Mouse (Mus musculus) kidney, embryonic 14.5 days (tissue): ENCODE measurements around the gene Gm10521. TPM values are rescaled to one million over a fixed set of nuclear protein-coding genes. Genes with fewer than 3 reads are reported as not detected.

Experiments used
- ATAC-seq: fragments of 200-750 bp; cut with Nextera tagmentation; 2 replicates; pipeline ENCODE4 v1.8.0; 2017; ENCODE audit warnings: moderate number of reproducible peaks, mild to moderate bottlenecking, moderate TSS enrichment, moderate library complexity; ENCODE audit not compliant: low FRiP score, low TSS enrichment
- H3K27ac ChIP-seq: fragments of 300-500 bp; sonication (generic); 2 replicates; pipeline ENCODE4 v1.5.1; 2014; ENCODE audit warnings: low read depth, mild to moderate bottlenecking, low read length, moderate library complexity, mixed read lengths
- H3K27me3 ChIP-seq: fragments of 300-500 bp; sonication (generic); 2 replicates; pipeline ENCODE4 v1.6.1; 2014; ENCODE audit warnings: mild to moderate bottlenecking, low read length; ENCODE audit not compliant: control insufficient read depth, insufficient read depth
- H3K36me3 ChIP-seq: fragments of 300-500 bp; sonication (generic); 2 replicates; pipeline ENCODE4 v1.6.1; 2014; ENCODE audit warnings: low read length, mixed read lengths; ENCODE audit not compliant: control insufficient read depth, insufficient read depth
- H3K4me1 ChIP-seq: fragments of 300-500 bp; sonication (generic); 2 replicates; pipeline ENCODE4 v1.6.1; 2014; ENCODE audit warnings: low read length, mixed read lengths; ENCODE audit not compliant: control insufficient read depth, insufficient read depth
- H3K4me2 ChIP-seq: fragments of 300-500 bp; sonication (generic); replicated peaks from 2 replicates; pipeline ENCODE4 v1.6.1; 2014; ENCODE audit warnings: low read depth, mild to moderate bottlenecking, low read length
- H3K4me3 ChIP-seq: fragments of 300-500 bp; sonication (generic); 2 replicates; pipeline ENCODE4 v1.5.1; 2014; ENCODE audit warnings: mild to moderate bottlenecking, low read length
- H3K9ac ChIP-seq: fragments of 300-500 bp; sonication (generic); 2 replicates; pipeline ENCODE4 v1.6.1; 2014; ENCODE audit warnings: low read depth, mild to moderate bottlenecking, low read length, moderate library complexity
- H3K9me3 ChIP-seq: fragments of 300-500 bp; sonication (generic); 2 replicates; pipeline ENCODE4 v1.6.1; 2016; ENCODE audit warnings: low read length; ENCODE audit not compliant: control insufficient read depth
- WGBS: fragments of 180-500 bp; shearing (Covaris S2); extraction: QIAGEN DNeasy Blood & Tissue Kit; methylation state at CpG from one replicate; pipeline ENCODE4 v1.1.7; 2014; 5-methylcytosine and 5-hydroxymethylcytosine counted together
- polyA plus RNA-seq: library from polyadenylated mRNA; unstranded; fragments of >200 nt; fragmentation: Nextera tagmentation; extraction: Ambion mirVana; gene quantifications from 2 replicates; pipeline ENCODE4 v1.2.1, GENCODE M21; 2014

The Gm10521 gene
- polyA plus RNA-seq, 1 experiment from 2014 or later: not detected

DNA sequence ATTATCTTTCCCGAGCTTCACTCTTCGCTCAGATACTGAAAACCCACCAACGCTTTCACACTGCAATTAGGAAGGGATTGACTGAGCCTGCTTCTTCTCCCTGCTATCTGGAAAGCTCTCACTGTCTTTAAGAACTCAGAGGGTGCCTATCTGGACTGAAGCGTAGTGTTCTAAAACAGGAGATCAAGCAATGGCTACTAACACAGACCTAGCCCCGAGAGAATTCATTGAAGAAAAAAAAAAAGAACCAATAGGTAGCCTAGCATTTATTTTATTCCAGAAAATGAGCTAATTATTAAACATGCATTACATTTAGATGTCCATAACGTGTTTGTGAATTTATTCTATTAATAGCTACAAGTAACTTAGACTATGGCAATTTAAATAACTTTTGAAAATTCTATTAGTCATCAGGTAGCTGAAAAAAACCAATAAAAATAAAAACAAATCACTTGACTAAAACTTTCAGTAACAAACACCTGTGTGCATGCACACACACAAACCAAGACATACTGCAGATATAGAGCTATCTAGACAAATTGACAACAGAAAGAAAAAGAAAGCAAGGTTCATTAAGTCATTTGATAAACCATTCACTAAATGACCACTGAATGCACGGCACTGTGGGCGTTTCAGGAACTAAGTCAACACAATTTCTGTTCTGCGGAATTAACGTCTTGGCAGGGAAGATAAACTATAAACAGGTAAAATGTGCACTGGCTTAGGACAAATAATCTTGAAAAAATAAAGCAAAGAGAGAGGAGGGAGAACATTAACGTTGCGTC, 22.9 kb downstream of the Gm10521 start:
- Histone ChIP-seq H3K9me3 (no peaks in the 10 kb centered on the region), H3K4me3 (no peak overlapping the region), H3K4me1 (no peaks in the 10 kb centered on the region), H3K27me3 (no peaks in the 10 kb centered on the region), H3K27ac (no peak overlapping the region), H3K36me3 (no peaks in the 10 kb centered on the region), H3K4me2 (no peak overlapping the region), H3K9ac (no peak overlapping the region)
- WGBS: 86% methylated on average over 12 of the region's 12 CpGs
- no peak for ATAC-seq

DNA sequence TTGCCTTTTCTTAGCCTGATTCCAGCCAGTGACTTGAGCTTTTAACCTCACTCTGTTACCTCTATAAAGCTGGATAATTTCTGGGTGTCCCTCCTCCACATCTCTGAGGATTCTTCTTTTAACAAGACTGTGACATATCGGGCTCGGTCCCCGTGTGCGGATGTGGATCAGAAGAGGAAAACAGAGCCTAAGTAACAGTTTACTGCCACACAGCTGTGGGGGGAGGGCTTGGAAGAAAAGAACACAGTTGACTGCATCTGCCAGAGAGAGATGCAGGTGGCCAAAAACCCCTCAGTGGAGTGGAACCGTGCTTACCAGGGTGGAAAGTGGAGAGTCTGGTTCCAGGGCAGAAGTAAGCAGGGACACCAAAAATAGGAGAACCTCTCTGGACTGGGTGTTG, 23.7 kb downstream of the Gm10521 start:
- no peaks in the 10 kb centered on the region for H3K27me3 ChIP-seq
- 62% methylated on average over 5 of the region's 5 CpGs for WGBS
- H3K9ac ChIP-seq: no peak overlapping the region
- peak; percentile 49; the same call in 1 of the 2 replicates for ATAC-seq
- H3K4me1 ChIP-seq: no peaks in the 10 kb centered on the region
- H3K9me3 ChIP-seq: no peaks in the 10 kb centered on the region
- H3K4me3 ChIP-seq: no peak overlapping the region
- no peak overlapping the region for H3K4me2 ChIP-seq
- no peak overlapping the region for H3K27ac ChIP-seq
- no peaks in the 10 kb centered on the region for H3K36me3 ChIP-seq

DNA sequence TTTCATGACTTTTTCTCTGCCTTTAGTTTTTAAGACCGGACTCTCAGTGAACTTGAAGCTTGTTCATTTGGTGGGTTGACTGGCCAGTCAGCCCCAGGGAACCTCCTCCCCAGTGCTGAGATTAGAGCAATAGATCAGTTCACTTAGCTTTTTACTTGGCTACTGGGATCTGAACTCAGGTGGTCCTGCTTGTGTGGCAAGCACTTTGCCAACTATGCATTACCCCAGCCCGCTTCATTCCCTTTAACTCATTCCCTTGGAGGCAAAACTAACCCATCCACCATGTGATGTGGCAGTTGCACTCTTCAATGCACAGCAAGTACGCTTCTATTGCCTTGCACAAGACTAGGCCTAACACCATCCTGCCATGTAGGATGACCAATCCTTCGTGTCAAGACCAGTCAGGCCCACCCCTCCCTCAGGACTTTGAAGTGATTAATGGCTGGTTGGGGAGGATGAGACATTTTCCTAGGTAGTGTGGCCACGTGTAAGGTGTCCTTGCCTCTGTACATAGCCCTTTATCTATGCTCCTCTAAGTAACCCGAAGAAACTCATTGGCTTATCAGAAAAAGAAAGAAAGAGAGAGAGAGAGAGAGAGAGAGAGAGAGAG, 24.5 kb downstream of the Gm10521 start:
- Histone ChIP-seq H3K27me3 (no peaks in the 10 kb centered on the region), H3K9ac (no peak overlapping the region), H3K4me1 (no peaks in the 10 kb centered on the region), H3K27ac (no peak overlapping the region), H3K36me3 (no peaks in the 10 kb centered on the region), H3K4me3 (no peak overlapping the region), H3K9me3 (no peaks in the 10 kb centered on the region), H3K4me2 (no peak overlapping the region)
- 79% methylated on average over 6 of the region's 6 CpGs for WGBS
- ATAC-seq: no peak

DNA sequence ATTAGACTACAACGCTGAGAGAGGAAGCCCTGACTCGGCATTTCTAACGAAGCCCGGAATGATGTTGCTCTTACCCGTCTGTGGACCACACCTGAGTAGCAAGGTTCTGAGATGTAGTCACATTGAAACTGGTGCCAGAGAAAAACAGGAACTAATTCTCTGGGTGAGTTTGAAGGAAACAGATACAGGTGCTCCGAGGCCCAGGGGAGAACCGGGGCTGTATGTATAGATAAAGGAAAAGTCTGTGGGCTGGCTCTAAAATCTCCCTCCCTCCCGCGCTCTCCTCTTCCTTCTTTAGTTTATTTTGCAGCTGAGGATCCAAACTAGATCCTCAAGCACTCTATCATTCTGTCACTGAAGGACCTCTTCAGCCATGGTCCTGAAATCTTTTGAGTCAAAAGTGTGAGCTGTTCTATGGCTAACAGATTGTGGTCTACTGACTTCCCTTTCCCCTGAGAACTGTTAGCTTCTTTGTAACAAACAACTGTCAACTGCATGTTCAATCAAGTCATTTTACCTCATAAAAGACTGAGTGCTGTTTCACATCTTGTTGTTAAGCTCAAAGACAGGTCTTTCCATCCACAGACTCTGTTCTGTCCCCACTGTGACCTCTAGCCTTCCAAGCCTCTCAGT, 25.6 kb downstream of the Gm10521 start:
- no peak for ATAC-seq
- WGBS: 62% methylated on average over 9 of the region's 9 CpGs

DNA sequence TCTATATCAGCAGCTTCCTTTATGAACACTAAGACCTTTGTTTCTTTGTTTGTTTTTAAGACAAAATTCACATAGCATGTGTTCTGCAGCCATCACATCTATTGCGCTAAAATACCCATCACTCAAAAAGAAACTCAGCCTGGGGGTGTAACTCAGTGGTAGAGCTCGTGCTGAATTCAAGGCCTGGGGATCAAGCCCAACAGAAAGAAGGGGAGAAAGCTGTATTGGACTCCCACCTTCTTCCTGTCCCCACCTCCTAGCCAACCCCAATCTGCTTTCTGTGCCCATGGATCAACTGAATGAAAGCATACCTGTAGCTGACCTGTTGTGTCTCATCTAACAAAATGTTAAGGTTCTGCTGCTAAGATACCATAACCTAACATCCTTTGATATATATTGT, 26.2 kb downstream of the Gm10521 start:
- ATAC-seq: no peak

More for the DNA sequence above, 25.6 kb downstream of the Gm10521 start:
- Histone ChIP-seq H3K36me3 (no peaks in the 10 kb centered on the region), H3K9ac (no peak overlapping the region), H3K4me3 (no peak overlapping the region), H3K27ac (no peak overlapping the region), H3K9me3 (no peaks in the 10 kb centered on the region), H3K27me3 (no peaks in the 10 kb centered on the region), H3K4me1 (no peaks in the 10 kb centered on the region), H3K4me2 (no peak overlapping the region)

DNA sequence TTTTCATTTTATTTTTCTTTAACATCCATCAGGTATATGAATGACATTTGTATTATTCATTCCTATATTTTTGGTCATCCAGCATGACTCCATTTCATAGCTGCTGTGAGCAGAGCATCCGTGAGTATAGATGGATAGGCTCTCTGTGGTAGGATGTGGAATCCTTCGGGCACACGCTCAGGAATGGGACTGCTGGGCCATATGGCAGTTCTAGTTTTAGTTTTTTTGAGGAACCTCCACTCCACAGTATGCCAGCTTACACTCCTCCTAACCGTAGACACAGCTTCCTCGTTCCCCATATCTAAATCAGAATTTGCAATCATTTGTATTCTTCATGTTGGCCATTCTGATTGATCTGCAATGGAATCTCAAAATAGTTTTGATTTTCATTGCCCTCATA, 27.4 kb downstream of the Gm10521 start:
- H3K4me3 ChIP-seq: no peak overlapping the region
- H3K36me3 ChIP-seq: no peaks in the 10 kb centered on the region
- H3K4me2 ChIP-seq: no peak overlapping the region
- 91% methylated on average over 5 of the region's 5 CpGs for WGBS
- H3K9ac ChIP-seq: no peak overlapping the region
- H3K27ac ChIP-seq: no peak overlapping the region
- no peak for ATAC-seq
- H3K9me3 ChIP-seq: no peaks in the 10 kb centered on the region
- H3K4me1 ChIP-seq: no peaks in the 10 kb centered on the region
- H3K27me3 ChIP-seq: no peaks in the 10 kb centered on the region

More for the DNA sequence above, 26.2 kb downstream of the Gm10521 start:
- H3K9ac ChIP-seq: no peak overlapping the region
- 68% methylated on average over 2 of the region's 2 CpGs for WGBS
- no peak overlapping the region for H3K4me3 ChIP-seq
- H3K9me3 ChIP-seq: no peaks in the 10 kb centered on the region
- no peak overlapping the region for H3K4me2 ChIP-seq
- H3K4me1 ChIP-seq: no peaks in the 10 kb centered on the region
- no peaks in the 10 kb centered on the region for H3K36me3 ChIP-seq
- no peaks in the 10 kb centered on the region for H3K27me3 ChIP-seq
- no peak overlapping the region for H3K27ac ChIP-seq

DNA sequence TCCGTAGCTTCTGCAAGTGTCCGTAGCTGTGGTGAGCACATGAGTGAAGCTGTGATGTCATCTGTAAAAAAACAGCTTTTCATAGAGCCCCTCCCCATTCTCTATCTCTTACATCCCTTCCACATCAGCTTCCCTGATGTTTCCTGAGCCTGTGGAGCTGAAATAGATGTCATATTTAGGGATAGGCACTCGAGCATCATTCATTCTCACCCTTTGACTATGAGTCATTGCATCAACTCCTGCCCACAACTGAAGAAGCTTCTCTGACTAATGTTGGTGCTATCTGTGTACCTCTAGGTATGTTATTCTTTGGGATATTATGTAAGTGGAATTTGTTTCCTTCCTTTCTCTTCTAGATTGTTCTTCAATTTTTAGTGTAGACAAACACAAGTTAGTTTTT, 29.4 kb downstream of the Gm10521 start:
- WGBS: 78% methylated on average over 3 of the region's 3 CpGs
- ATAC-seq: no peak
- H3K4me2 ChIP-seq: no peak overlapping the region
- H3K4me3 ChIP-seq: no peak overlapping the region
- no peaks in the 10 kb centered on the region for H3K36me3 ChIP-seq
- H3K27ac ChIP-seq: no peak overlapping the region
- H3K27me3 ChIP-seq: no peaks in the 10 kb centered on the region
- H3K9ac ChIP-seq: no peak overlapping the region
- H3K9me3 ChIP-seq: no peaks in the 10 kb centered on the region
- no peaks in the 10 kb centered on the region for H3K4me1 ChIP-seq

DNA sequence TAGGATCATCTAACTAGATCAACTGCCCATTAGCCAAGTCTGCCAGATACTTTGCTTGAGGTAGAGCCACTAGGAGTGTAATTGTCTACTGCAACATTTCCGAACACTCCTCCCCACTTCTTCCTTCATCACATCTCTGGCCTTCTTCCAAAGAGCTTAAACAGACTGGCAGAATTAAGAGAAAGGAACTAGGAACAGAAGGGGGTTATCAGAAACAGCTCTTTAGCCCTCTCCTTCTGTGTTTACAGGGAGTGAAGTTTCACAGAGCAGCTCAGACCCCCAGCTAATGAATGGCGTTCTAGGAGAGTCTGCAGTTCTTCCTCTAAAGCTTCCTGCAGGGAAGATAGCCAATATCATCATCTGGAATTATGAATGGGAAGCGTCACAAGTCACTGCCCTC, 38.4 kb downstream of the Gm10521 start:
- Histone ChIP-seq H3K27me3 (no peaks in the 10 kb centered on the region), H3K4me2 (no peak overlapping the region), H3K4me1 (no peaks in the 10 kb centered on the region), H3K4me3 (no peak overlapping the region), H3K9ac (no peak overlapping the region), H3K36me3 (no peaks in the 10 kb centered on the region), H3K27ac (no peak overlapping the region), H3K9me3 (no peaks in the 10 kb centered on the region)
- WGBS: 52% methylated on average over 3 of the region's 3 CpGs
- no peak for ATAC-seq
